Mouse (Mus musculus): ENCODE data around the gene Furin.

The Furin gene

DNA sequence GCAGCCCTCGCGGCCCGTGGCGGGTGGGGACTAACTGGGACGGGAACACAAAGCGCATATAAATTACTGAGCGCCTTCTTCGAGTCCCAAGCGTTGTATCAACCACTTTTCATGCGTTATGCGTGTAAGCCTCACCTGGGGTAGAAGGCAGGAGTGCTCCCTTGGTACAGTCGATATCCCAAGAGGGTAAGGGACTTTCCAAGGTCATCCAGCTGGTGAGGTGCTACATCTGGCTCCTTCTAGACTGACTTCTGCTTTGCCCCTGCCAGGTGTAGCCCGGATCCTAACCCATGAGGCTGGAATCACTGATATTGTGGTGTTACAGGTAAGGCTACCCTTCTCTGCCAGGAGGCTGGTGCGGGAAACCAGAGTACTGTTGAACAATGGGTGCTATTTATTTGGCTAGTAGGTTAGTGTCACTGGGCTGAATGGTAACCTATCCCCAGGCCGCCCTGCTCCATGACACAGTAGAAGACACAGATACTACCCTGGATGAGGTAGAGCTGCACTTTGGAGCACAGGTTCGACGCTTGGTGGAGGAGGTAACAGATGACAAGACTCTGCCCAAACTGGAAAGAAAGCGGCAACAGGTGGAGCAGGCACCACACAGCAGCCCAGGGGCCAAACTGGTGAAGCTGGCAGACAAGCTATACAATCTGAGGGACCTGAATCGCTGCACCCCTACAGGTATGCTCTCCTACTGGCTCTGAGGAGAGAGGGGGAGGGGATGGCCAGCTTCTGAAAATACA lies 61.8 kb downstream of the Furin start:
- intact Hi-C loops (cut with DNase I): loop anchor here (1.0 to 2.0 kb wide), 2 partner anchors 28 to 33 kb away; partner anchors contain the start of gene Man2a2

DNA sequence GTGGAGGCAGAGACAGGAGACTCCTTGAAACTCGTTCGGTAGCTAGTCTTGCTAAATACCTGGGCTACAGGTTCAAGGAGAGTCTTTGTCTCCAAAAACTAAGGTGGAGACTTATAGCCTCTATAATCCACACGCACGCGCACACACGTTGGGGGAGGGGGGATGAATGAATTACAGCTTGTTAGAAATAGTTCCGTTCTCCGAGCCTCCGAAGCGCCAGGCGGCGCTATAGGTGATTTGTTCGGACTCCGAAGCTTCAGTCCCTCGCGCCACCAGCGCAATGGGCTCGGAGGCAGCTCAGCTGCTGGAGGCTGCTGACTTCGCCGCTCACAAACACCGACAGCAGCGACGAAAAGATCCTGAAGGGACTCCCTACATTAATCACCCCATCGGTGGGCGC lies 62.4 kb downstream of the Furin start, which contains the start of gene Hddc3:
Gene Hddc3 (plus strand): TSS at position 247 of the 400 bp plus-strand sequence.
- intact Hi-C loops (cut with DNase I): loop anchor here (1.0 to 2.0 kb wide), 2 partner anchors 28 to 34 kb away; partner anchors contain the start of gene Man2a2

DNA sequence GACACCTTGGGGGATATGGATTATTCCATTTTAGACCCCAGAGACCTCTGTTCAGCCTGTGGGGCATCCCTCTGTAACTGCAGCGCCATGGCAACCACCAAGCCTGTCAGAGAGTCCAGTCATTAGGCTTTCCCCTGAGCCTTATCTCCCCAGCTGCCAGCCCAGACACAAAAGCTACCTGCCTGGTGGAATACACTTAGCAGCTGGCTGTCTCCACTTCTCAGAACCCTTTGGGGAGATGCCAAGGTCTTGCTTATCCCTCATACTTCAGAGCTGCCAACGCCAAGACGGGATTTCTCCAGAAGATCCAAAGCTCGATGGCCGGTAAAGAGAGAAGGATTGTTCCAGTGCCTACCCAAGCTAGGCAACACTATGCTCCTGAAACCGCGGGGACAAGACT lies 63.4 kb downstream of the Furin start:
- intact Hi-C loops (cut with DNase I): loop anchor here (2.0 kb wide), 1 partner anchor 35 kb away; no protein-coding TSS in a partner anchor

DNA sequence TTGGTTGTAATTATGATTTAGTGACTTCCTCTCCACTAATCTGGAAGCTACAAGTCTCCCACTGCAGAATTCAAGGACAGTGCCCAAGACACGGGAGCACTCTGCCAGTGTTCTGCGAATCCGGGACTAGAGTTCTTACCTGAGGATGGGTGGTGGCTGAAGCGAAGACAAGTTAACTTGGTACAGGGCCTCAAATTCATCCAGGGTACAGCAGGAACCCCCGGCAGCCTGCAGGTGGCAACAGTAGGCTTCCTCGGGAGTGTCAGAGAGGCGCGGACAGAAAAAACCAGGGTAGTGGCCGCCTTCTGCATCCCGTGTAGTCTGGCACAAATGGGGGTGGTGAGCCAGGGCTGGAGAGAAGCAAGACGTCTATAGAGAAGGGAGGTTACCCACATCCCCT lies 64.4 kb downstream of the Furin start, which contains the start of gene Unc45a:
Gene Unc45a (minus strand): TSS at position 213 of the 400 bp plus-strand sequence.
- intact Hi-C loops (cut with DNase I): no loop called here

DNA sequence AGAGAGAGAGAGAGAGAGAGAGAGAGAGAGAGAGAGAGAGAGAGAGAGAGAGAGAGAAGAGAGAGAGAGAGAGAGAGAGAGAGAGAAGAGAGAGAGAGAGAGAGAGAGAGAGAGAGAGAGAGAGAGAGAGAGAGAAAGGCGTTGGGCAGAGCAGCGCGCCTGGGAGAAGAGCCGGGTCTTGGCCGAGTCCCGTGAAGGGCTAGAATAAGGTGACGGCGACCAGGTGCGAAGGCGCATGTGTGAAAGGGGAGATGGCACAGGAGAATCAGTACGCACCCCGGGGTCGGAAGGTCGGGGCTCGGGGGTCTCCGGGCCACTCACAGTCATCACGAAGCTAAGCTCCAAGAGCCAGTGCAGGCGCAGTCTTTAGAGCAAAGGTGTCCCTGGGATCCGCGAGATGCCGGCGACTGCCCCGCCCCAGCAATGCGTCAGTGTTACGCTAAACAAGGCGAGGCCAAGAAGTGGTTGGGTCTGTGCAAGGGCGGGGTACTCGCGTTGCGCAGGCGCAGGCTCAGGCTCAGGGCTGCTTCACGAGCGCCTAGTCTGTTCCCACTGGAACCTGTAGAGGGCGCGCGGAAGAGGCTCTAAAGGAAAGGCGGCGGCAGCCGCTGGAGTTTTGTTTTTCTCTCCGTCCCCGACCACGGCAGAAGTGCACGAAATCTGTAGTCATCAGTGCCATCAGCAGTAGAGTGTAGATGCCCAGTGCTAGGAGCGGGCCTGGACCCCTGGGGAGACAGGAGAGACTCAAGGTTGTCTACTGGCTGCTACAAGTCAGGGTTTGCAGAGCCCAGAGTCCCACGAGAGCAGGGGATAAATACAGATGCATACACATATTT lies 65.2 kb downstream of the Furin start:
- intact Hi-C loops (cut with DNase I): no loop called here

DNA sequence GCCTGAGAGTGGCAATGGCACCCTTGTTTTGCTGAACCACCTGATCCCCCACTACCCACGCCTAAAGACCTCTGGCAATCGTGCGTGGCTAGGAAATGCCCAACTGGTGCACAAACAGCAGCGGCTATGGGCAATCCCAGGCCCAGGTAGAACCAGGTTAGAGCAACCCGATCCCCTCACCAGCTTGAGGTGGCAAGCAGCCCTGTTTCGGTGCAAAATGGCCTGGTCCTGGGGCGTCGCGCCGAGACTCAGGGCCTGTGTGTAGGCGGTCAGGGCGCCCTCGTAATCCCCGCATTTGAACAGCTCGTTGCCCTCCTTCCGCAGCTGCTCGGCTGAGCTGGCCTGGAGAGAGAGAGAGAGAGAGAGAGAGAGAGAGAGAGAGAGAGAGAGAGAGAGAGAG lies 65.9 kb downstream of the Furin start:
- intact Hi-C loops (cut with DNase I): no loop called here
